Mouse (Mus musculus) gastrocnemius, postnatal 36 days (tissue): ENCODE results near the gene Galnt12. TPM values are rescaled to one million over a fixed set of nuclear protein-coding genes. Genes with fewer than 3 reads are reported as not detected.
A peak's percentile ranks its signal among the peaks of the same experiment; 100 is the strongest.

ENCODE experiments used
- DNase-seq, 2 experiments: peaks; one replicate each; pipeline ENCODE4 v3.0.0; 2022
- intact Hi-C: fragments of 180-260 bp; cut with DNase I; formaldehyde crosslinking; loops from one replicate; pipeline ENCODE4 v1.15.1; 2025
- total RNA-seq, 2 experiments: library from RNA; stranded (reverse); gene quantifications; 2 replicates each; pipeline ENCODE4 v1.2.3; 2021

Gene Galnt12
- total RNA-seq, 2 experiments from 2014 or later: not detected

- intact Hi-C loops: no loop called here
- no peak for DNase-seq
Observed at GRCm38 (mm10) chr4:47146561-47146960, 54.9 kb downstream of the Galnt12 start.

- DNase-seq: no peak
- intact Hi-C loops: no loop called here
Observed at GRCm38 (mm10) chr4:47149963-47150362, 58.3 kb downstream of the Galnt12 start.

GRCm38 (mm10) chr4:47150806-47151205 lies 59.1 kb downstream of the Galnt12 start:
- no peak for DNase-seq
- intact Hi-C loops: no loop called here

GRCm38 (mm10) chr4:47151553-47152183 lies 60.0 kb downstream of the Galnt12 start:
- intact Hi-C loops: no loop called here
- peak; percentile 45 to 47 for DNase-seq

- intact Hi-C loops: no loop called here
- no peak for DNase-seq
Observed at GRCm38 (mm10) chr4:47161103-47161755, 69.5 kb downstream of the Galnt12 start.

- DNase-seq: no peak
- intact Hi-C loops: no loop called here
Observed at GRCm38 (mm10) chr4:47161756-47162587, 70.3 kb downstream of the Galnt12 start.

- no peak for DNase-seq
- intact Hi-C loops: no loop called here
Observed at GRCm38 (mm10) chr4:47172314-47172713, 80.6 kb downstream of the Galnt12 start.

Other genes starting within 250 kb of the Galnt12 start
- gene Gabbr2, start 100.0 kb upstream of the Galnt12 start, total RNA-seq: under 1 TPM in 1 of 2 experiments, not detected in 1; 0.08 TPM
- 1 to 10 TPM; 1.3 TPM for gene Anks6, start 34.5 kb upstream of the Galnt12 start, total RNA-seq
- gene Col15a1, start 116.3 kb downstream of the Galnt12 start, total RNA-seq: 10 to 100 TPM; 44.6 to 76.0 TPM